Mouse (Mus musculus) layer of hippocampus, adult 18-20 months (tissue): ENCODE results near the gene Dars. TPM values are rescaled to one million over a fixed set of nuclear protein-coding genes. Genes with fewer than 3 reads are reported as not detected.

Experiments used
- DNase-seq, 2 experiments: peaks; one replicate each; pipeline ENCODE4 v3.0.0; 2022; ENCODE audit warnings: low spot score in 2 of 2
- total RNA-seq, 2 experiments: library from RNA; stranded (reverse); gene quantifications; 2 replicates each; pipeline ENCODE4 v1.2.3; 2021

The Dars gene
- total RNA-seq, 2 experiments from 2014 or later: 66.5 to 68.7 TPM

GRCm38 (mm10) chr1:128357452-128357851 is 59.7 kb downstream of the Dars start:
- DNase-seq: no peak

DNA sequence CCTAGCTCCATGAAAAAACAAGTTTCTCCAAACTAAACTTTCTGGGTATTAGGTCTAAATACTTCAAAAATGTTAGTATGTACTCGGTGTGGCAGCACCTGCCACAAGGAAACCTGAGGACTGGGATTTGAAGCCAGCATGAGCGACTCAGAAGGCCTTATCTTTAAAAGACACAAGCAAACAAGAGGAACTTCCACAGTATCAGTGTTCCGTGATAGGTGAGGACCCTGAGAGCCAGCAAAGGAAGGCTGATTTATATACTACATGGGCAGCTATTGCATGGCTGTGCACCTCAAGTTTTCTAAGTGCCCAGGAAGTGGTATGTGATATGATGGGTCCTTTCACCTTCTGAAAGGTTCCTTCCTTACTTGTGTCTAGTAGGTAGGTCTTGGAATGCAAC is 64.1 kb downstream of the Dars start:
- no peak for DNase-seq

DNA sequence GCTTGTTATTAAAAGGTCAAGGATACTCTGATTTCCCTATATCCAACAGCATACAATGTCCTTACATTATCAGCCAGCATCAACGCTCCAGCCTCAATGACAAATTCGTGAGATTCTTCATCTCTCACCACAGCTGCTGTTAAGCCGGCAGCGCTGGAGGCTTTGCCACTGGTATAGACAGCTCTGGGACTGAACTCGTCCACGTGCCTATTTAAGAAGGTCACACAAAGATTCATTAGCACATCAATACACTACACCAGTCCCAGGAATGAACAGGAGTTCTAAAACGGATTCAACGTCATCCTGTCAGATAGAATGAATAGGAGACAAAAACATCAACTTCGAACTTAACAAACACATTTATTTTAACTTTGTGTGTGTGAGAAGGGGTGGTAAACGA is 72.9 kb downstream of the Dars start:
- DNase-seq: no peak

GRCm38 (mm10) chr1:128337708-128338320 is 79.4 kb downstream of the Dars start:
- no peak for DNase-seq

- no peak for DNase-seq
Measured at GRCm38 (mm10) chr1:128330313-128330712, 86.9 kb downstream of the Dars start.

DNA sequence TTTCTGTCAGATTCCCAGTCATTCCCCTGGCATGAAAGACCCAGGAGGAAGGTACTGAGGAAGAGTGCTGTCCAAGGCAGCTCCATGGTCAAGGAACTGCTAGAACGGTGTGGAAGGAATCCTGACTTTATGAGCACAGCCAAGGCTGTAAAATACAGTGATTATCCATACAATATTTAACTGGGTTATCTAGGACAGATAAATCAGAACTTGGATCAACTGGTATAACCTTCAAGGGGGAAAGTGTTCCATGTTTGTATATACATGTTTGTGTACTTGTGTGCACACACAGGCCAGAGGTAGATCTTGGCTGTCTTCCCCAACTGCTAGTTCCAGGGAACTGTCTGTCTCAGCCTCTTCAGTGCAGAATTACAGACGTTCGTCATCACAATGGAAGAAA is 89.0 kb downstream of the Dars start, which contains the start of gene Lct:
TSS of gene Lct (minus strand) at position 101 of the 400 bp plus-strand sequence.
- DNase-seq: no peak

GRCm38 (mm10) chr1:128327165-128327564 is 90.0 kb downstream of the Dars start:
- DNase-seq: no peak

DNA sequence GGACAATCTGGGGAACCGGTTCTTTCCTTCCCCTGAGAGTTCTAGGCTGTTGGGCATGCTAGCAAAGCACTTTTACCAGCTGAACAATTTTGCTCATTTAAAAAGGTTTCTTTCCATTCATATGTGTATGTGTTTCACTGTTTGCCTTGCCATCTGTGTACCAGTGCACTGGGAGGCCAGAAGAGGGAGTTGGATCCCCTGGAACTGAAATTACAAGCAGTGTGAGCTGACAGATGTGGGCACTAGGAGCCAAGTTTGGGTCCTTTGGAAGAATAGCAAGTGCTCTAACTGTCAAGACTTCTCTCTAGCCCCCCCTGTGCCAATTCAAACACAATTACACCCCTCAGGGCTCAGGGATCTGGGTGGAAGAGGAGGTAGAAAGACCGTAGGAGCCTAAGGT is 92.4 kb downstream of the Dars start:
- DNase-seq: peak in 1 of 2 experiments; percentile 63

- DNase-seq: no peak
Measured at GRCm38 (mm10) chr1:128323026-128323643, 94.0 kb downstream of the Dars start.

DNA sequence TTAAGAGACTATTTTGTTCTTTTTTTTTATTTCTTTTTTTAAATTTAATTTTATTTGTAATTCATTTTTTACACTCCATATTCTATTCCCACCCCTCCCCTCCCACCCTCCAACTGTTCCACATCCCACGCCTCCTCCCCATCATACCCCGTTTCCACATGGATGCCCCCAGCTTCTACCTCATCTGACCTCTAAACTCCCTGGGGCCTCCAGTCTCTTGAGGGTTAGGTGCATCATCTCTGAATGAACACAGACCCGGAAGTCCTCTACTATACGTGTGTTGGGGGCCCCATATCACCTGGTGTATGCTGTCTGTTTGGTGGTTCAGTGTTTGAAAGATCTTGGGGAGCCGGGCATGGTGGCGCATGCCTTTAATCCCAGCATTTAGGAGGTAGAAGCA is 97.9 kb downstream of the Dars start:
- DNase-seq: peak in 1 of 2 experiments; percentile 52

DNA sequence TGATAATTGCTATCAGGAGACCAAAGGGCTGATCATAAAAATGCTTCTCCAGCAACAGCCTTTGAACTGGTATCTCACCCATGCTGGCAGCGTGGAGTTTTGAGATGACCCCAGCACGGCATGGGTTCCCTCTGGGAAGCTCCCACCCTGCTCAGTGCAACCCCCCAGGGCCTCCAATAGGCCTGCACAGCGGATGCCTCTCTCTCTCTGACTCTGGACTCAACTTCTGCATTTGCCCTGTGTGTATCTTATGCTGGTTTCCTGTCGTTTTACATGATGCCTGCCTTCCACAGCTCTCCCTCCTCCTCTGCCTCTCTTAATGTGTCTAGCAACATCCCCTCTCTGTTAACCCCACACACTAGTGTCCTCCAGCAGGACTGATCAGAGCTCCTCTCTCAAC is 102.5 kb downstream of the Dars start:
- no peak for DNase-seq

Other genes with a start within 250 kb of the Dars start
- gene Ubxn4, start 173.4 kb downstream of the Dars start, total RNA-seq: 10 to 100 TPM; 61.2 to 62.2 TPM
- gene Lct, start 89.0 kb downstream of the Dars start, total RNA-seq: 10 to 100 TPM; 53.8 to 69.6 TPM
- 10 to 100 TPM; 13.1 to 13.6 TPM for gene Mcm6, start 57.7 kb downstream of the Dars start, total RNA-seq
- 1 to 10 TPM; 3.1 to 4.3 TPM for gene Cxcr4, start 174.9 kb upstream of the Dars start, total RNA-seq